Mouse (Mus musculus) Patski (cell line): Measurements from ENCODE around the gene Olfr508. TPM values are rescaled to one million over a fixed set of nuclear protein-coding genes. Genes with fewer than 3 reads are reported as not detected.
"Not testable (repeated sequence)": the region's sequence is repeated elsewhere in the genome, so short reads cannot be mapped to it uniquely, and the experiment has no call there.

ENCODE experiments used
- ATAC-seq: fragments of 100-300 bp; one replicate; pipeline ENCODE4 v1.8.0; 2021
- CTCF ChIA-PET: fragments of 350-600 bp; sonication (Branson Sonifier 250); formaldehyde crosslinking; loops from one replicate; lab custom pipeline; 2022; ENCODE audit warnings: inconsistent platforms; lab: Charles Lee
- POLR2A ChIA-PET: fragments of 350-600 bp; sonication (Branson Sonifier 250); formaldehyde crosslinking; loops from one replicate; lab custom pipeline; 2022; ENCODE audit warnings: antibody characterized with exemption, inconsistent platforms; lab: Charles Lee
- DNase-seq: peaks from one replicate; pipeline ENCODE4 v3.0.0-alpha.2; 2011; ENCODE audit warnings: low read depth, low spot score
- H3K27me3 ChIP-seq: fragments of 371-371 bp; one replicate; pipeline ENCODE4 v1.5.1; 2021
- CTCF ChIP-seq: fragments of 100-300 bp; IDR thresholded peaks from one replicate; pipeline ENCODE4 v1.5.1; 2021
- in situ Hi-C: fragments of 300-500 bp; cut with MboI; formaldehyde crosslinking; loops from 3 replicates; pipeline ENCODE4 v1.11.1; 2018; ENCODE audit warnings: low pct_unique_long_range_greater_than_20kb, mixed read lengths
- polyA plus RNA-seq: library from polyadenylated mRNA; unstranded; gene quantifications from one replicate; pipeline ENCODE4 v1.2.3, GENCODE M21; 2021

Olfr508 gene
- not detected for polyA plus RNA-seq

- POLR2A ChIA-PET = no interaction called here
Observed at GRCm38 (mm10) chr7:108629694-108630093, at the start of gene Olfr508. Olfr508 (plus strand) TSS chr7:108629994.

GRCm38 (mm10) chr7:108589797-108590196 is 40.0 kb upstream of the Olfr508 start:
- no peak for TF ChIP-seq CTCF
- in situ Hi-C loops = no loop called here
- no peaks in the 10 kb centered on the region for H3K27me3 ChIP-seq
- DNase-seq = no peak
- POLR2A ChIA-PET = no interaction called here
- CTCF ChIA-PET = no interaction called here
- no peak for ATAC-seq

More at GRCm38 (mm10) chr7:108629694-108630093, at the start of gene Olfr508:
- no peak for DNase-seq
- TF ChIP-seq CTCF = no peak
- CTCF ChIA-PET = no interaction called here
- in situ Hi-C loops = loop anchor here (25.0 kb wide), 1 partner anchor 108 kb away; no protein-coding TSS in a partner anchor
- no peak for ATAC-seq
- H3K27me3 ChIP-seq = no peaks in the 10 kb centered on the region

- CTCF ChIA-PET, DNase-seq, ATAC-seq, in situ Hi-C loops, H3K27me3 ChIP-seq, POLR2A ChIA-PET: not testable (repeated sequence)
Observed at GRCm38 (mm10) chr7:108601916-108602315, 27.9 kb upstream of the Olfr508 start.

GRCm38 (mm10) chr7:108610487-108610886 is 19.3 kb upstream of the Olfr508 start, which contains the start of gene Olfr506:
Olfr506 (plus strand) TSS chr7:108610787.
- no peak for DNase-seq
- in situ Hi-C loops = no loop called here
- TF ChIP-seq CTCF = no peak
- ChIA-PET POLR2A (no interaction called here), CTCF (interaction anchor here (0.9 to 1.3 kb wide), 2 partner anchors 25 to 28 kb away, joined by 3 read pairs; no protein-coding TSS in a partner anchor)
- no peak for ATAC-seq
- no peaks in the 10 kb centered on the region for H3K27me3 ChIP-seq

- no peaks in the 10 kb centered on the region for H3K27me3 ChIP-seq
- ATAC-seq (no peak), DNase-seq (no peak)
- in situ Hi-C loops = no loop called here
- no peak for TF ChIP-seq CTCF
- ChIA-PET CTCF (no interaction called here), POLR2A (no interaction called here)
Observed at GRCm38 (mm10) chr7:108614110-108614509, 15.7 kb upstream of the Olfr508 start.

- ATAC-seq, POLR2A ChIA-PET, CTCF ChIA-PET, in situ Hi-C loops, DNase-seq, H3K27me3 ChIP-seq: not testable (repeated sequence)
Observed at GRCm38 (mm10) chr7:108616781-108617180, 13.0 kb upstream of the Olfr508 start.

GRCm38 (mm10) chr7:108621514-108621913 is 8.3 kb upstream of the Olfr508 start, which contains the start of gene Olfr507:
Olfr507 (plus strand) TSS chr7:108621814.
- in situ Hi-C loops = no loop called here
- no peak for ATAC-seq
- DNase-seq = no peak
- ChIA-PET POLR2A (no interaction called here), CTCF (no interaction called here)
- H3K27me3 ChIP-seq = no peaks in the 10 kb centered on the region
- TF ChIP-seq CTCF = no peak

GRCm38 (mm10) chr7:108651806-108652205 is 22.0 kb downstream of the Olfr508 start, which contains the start of gene Olfr509:
Olfr509 (minus strand) TSS chr7:108651906.
- in situ Hi-C loops = no loop called here
- ChIA-PET POLR2A (no interaction called here), CTCF (no interaction called here)
- TF ChIP-seq CTCF = no peak
- H3K27me3 ChIP-seq = no peaks in the 10 kb centered on the region
- ATAC-seq = no peak
- DNase-seq = no peak

- POLR2A ChIA-PET = no interaction called here
- no peaks in the 10 kb centered on the region for H3K27me3 ChIP-seq
- CTCF ChIA-PET = no interaction called here
- ATAC-seq = no peak
- DNase-seq = no peak
- in situ Hi-C loops = no loop called here
- no peak for TF ChIP-seq CTCF
Observed at GRCm38 (mm10) chr7:108662419-108662818, 32.6 kb downstream of the Olfr508 start.

- ATAC-seq = no peak
- no peaks in the 10 kb centered on the region for H3K27me3 ChIP-seq
- TF ChIP-seq CTCF = no peak
- no peak for DNase-seq
- in situ Hi-C loops = no loop called here
- ChIA-PET POLR2A (no interaction called here), CTCF (no interaction called here)
Observed at GRCm38 (mm10) chr7:108666118-108666517, 36.3 kb downstream of the Olfr508 start, which contains the start of gene Olfr510. Olfr510 (plus strand) TSS chr7:108666418.

- in situ Hi-C loops = no loop called here
- ChIA-PET POLR2A (no interaction called here), CTCF (no interaction called here)
- H3K27me3 ChIP-seq = no peaks in the 10 kb centered on the region
- ATAC-seq (no peak), DNase-seq (no peak)
- no peak for TF ChIP-seq CTCF
Observed at GRCm38 (mm10) chr7:108671058-108671457, 41.3 kb downstream of the Olfr508 start.

GRCm38 (mm10) chr7:108678886-108679285 is 49.1 kb downstream of the Olfr508 start:
- in situ Hi-C loops = no loop called here
- no peaks in the 10 kb centered on the region for H3K27me3 ChIP-seq
- no peak for TF ChIP-seq CTCF
- ATAC-seq (no peak), DNase-seq (no peak)
- CTCF ChIA-PET = no interaction called here
- POLR2A ChIA-PET = no interaction called here

Other genes with a start within 250 kb of the Olfr508 start
- not detected for gene Olfr495, start 236.8 kb upstream of the Olfr508 start, polyA plus RNA-seq
- gene Olfr497, start 209.6 kb upstream of the Olfr508 start, polyA plus RNA-seq = not detected
- not detected for gene Olfr498, start 164.7 kb upstream of the Olfr508 start, polyA plus RNA-seq
- not detected for gene Olfr502, start 104.9 kb upstream of the Olfr508 start, polyA plus RNA-seq
- not detected for gene Olfr503, start 85.5 kb upstream of the Olfr508 start, polyA plus RNA-seq
- gene Olfr504, start 64.2 kb upstream of the Olfr508 start, polyA plus RNA-seq = not detected
- gene Olfr506, start 19.2 kb upstream of the Olfr508 start, polyA plus RNA-seq = not detected
- gene Olfr507, start 8.2 kb upstream of the Olfr508 start, polyA plus RNA-seq = not detected
- gene Olfr509, start 21.9 kb downstream of the Olfr508 start, polyA plus RNA-seq = not detected
- not detected for gene Olfr510, start 36.4 kb downstream of the Olfr508 start, polyA plus RNA-seq
- not detected for gene Olfr512, start 83.3 kb downstream of the Olfr508 start, polyA plus RNA-seq
- not detected for gene Olfr513, start 121.0 kb downstream of the Olfr508 start, polyA plus RNA-seq
- not detected for gene Olfr514, start 196.0 kb downstream of the Olfr508 start, polyA plus RNA-seq
- not detected for gene Olfr516, start 220.5 kb downstream of the Olfr508 start, polyA plus RNA-seq
- gene Olfr517, start 242.4 kb downstream of the Olfr508 start, polyA plus RNA-seq = not detected